Mouse (Mus musculus): ENCODE measurements at regions not wholly inside any gene's neighbourhood (a gene's known extent, or its start where the extent isn't known, plus 50 kb on each side); places are given as distances from the start of the nearest gene placed in this dataset.
A peak's percentile ranks its signal among the peaks of the same experiment; 100 is the strongest.

DNA sequence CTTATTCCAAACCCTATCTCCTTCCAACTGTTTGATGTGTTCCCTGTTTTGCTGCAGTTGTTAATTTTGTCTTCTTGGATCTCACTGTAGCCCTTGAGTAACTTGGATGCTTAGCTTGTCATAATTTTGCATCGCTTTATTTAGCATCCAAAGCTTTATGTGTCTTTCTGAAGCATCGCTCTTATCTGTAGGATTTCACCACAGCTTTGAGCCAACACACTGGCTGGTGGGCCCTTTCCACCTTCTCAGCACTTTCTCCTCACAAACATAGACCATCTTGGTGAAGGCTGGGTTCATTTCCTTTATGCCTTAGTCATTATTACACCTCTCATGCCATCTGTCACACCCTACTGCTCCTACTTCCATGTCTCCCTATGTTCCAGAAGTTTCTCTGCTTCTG, 581.1 kb upstream of the Auts2 start:
- Histone ChIP-seq H3K27me3 (ENCODE audit: control insufficient read depth, insufficient read depth, low read length) (no peaks in the 10 kb centered on the region), H3K4me1 (ENCODE audit: control insufficient read depth, insufficient read depth, low read length) (no peaks in the 10 kb centered on the region), H3K9me3 (replicated peaks; ENCODE audit: control insufficient read depth, low read length) (no peaks in the 10 kb centered on the region), H3K4me2 (ENCODE audit: low read depth, low read length) (no peak overlapping the region), H3K4me3 (ENCODE audit: low read depth, low read length) (no peak overlapping the region), H3K27ac (replicated peaks; ENCODE audit: low read depth, low read length) (no peak overlapping the region), H3K9ac (replicated peaks; ENCODE audit: low read length) (no peak overlapping the region), H3K36me3 (replicated peaks; ENCODE audit: control insufficient read depth, insufficient read depth, low read depth, low read length) (no peaks in the 10 kb centered on the region)
- 95% methylated on average over 2 of the region's 2 CpGs for WGBS
- DNase-seq (ENCODE audit: low spot score): no peak
- no peak for ATAC-seq (replicated peaks; ENCODE audit: insufficient number of reproducible peaks, low FRiP score, low TSS enrichment, low read depth)

- WGBS: 90% methylated on average over 4 of the region's 4 CpGs
- H3K9ac ChIP-seq (replicated peaks; ENCODE audit: low read length): no peak overlapping the region
- H3K4me2 ChIP-seq (ENCODE audit: low read depth, low read length): no peak overlapping the region
- no peaks in the 10 kb centered on the region for H3K9me3 ChIP-seq (replicated peaks; ENCODE audit: control insufficient read depth, low read length)
- H3K36me3 ChIP-seq (replicated peaks; ENCODE audit: control insufficient read depth, insufficient read depth, low read depth, low read length): no peaks in the 10 kb centered on the region
- DNase-seq (ENCODE audit: low spot score) (no peak), ATAC-seq (replicated peaks; ENCODE audit: insufficient number of reproducible peaks, low FRiP score, low TSS enrichment, low read depth) (no peak)
- no peaks in the 10 kb centered on the region for H3K27me3 ChIP-seq (ENCODE audit: control insufficient read depth, insufficient read depth, low read length)
- no peak overlapping the region for H3K27ac ChIP-seq (replicated peaks; ENCODE audit: low read depth, low read length)
- H3K4me3 ChIP-seq (ENCODE audit: low read depth, low read length): no peak overlapping the region
- H3K4me1 ChIP-seq (ENCODE audit: control insufficient read depth, insufficient read depth, low read length): no peaks in the 10 kb centered on the region
These were observed 570.8 kb upstream of the Auts2 start for GRCm38 (mm10) chr5:133113946-133114345.

DNA sequence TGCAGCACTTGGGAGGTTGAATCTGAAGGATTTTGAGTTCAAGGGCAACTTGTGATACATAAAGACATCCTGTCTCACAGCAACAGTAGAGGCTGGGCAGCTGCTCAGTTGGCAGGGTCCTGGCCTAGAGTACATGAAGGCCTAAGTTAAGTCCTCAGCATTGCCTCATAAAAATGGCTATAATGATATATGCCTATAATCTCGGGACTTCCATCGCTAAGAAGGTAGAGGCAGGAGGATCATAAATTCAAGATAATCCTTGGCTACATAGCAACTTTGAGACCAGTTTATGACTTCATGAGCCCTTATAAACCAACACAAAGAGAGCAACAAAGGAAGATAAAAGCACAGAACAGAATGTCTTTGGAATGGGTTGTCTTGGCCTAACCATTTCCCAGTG, 570.0 kb upstream of the Auts2 start:
- no peak overlapping the region for H3K4me2 ChIP-seq (ENCODE audit: low read depth, low read length)
- ATAC-seq (replicated peaks; ENCODE audit: insufficient number of reproducible peaks, low FRiP score, low TSS enrichment, low read depth) (no peak), DNase-seq (ENCODE audit: low spot score) (no peak)
- H3K4me1 ChIP-seq (ENCODE audit: control insufficient read depth, insufficient read depth, low read length): no peaks in the 10 kb centered on the region
- H3K27me3 ChIP-seq (ENCODE audit: control insufficient read depth, insufficient read depth, low read length): no peaks in the 10 kb centered on the region
- WGBS: 95% methylated on average over 2 of the region's 2 CpGs
- no peaks in the 10 kb centered on the region for H3K36me3 ChIP-seq (replicated peaks; ENCODE audit: control insufficient read depth, insufficient read depth, low read depth, low read length)
- no peak overlapping the region for H3K9ac ChIP-seq (replicated peaks; ENCODE audit: low read length)
- H3K9me3 ChIP-seq (replicated peaks; ENCODE audit: control insufficient read depth, low read length): no peaks in the 10 kb centered on the region
- no peak overlapping the region for H3K27ac ChIP-seq (replicated peaks; ENCODE audit: low read depth, low read length)
- no peak overlapping the region for H3K4me3 ChIP-seq (ENCODE audit: low read depth, low read length)

DNA sequence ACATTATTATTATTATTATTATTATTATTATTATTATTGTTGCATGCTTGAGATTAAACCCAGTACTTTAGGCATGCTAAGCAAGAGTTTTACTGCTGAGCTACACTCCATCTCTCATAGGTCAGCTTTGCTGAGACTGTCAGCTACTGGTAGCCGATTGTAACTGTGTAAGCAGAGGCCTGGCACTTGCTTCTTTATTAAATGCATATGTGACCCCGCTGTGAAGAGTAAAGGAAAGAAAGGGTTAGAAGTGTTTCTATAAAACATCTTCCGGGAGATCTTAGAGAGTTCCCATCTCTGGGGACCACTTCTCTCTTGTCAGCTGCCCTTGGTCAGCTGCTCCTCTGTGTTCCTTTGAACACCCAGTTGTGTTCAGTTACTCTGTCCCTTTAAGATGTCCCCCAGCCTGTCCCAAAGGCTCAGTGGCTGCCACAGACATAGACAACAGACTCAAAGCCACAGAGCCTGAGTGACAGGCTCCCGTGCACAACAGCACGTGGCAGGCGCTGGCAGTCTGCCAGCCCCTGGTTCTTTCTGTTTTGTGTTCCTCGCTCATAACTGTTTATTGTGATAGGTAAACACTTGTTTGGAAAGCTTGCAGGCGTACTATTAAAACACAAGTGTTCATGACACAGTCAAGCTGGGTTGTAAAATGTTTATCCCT, 563.7 kb upstream of the Auts2 start:
- no peak overlapping the region for H3K27ac ChIP-seq (replicated peaks; ENCODE audit: low read depth, low read length)
- no peaks in the 10 kb centered on the region for H3K27me3 ChIP-seq (ENCODE audit: control insufficient read depth, insufficient read depth, low read length)
- no peaks in the 10 kb centered on the region for H3K9me3 ChIP-seq (replicated peaks; ENCODE audit: control insufficient read depth, low read length)
- no peak overlapping the region for H3K9ac ChIP-seq (replicated peaks; ENCODE audit: low read length)
- ATAC-seq (replicated peaks; ENCODE audit: insufficient number of reproducible peaks, low FRiP score, low TSS enrichment, low read depth): 0 out of 2 replicates have a peak, but pooled peaks have one; percentile 80
- no peak overlapping the region for H3K4me3 ChIP-seq (ENCODE audit: low read depth, low read length)
- peaks cover 3% of the 10 kb centered on the region; the same call in 1 of the 2 replicates for H3K4me1 ChIP-seq (ENCODE audit: control insufficient read depth, insufficient read depth, low read length)
- WGBS: 28% methylated on average over 8 of the region's 8 CpGs
- H3K36me3 ChIP-seq (replicated peaks; ENCODE audit: control insufficient read depth, insufficient read depth, low read depth, low read length): no peaks in the 10 kb centered on the region
- DNase-seq (ENCODE audit: low spot score): peak; percentile 76
- H3K4me2 ChIP-seq (ENCODE audit: low read depth, low read length): no peak overlapping the region

- Histone ChIP-seq H3K9ac (replicated peaks; ENCODE audit: low read length) (no peak overlapping the region), H3K4me2 (ENCODE audit: low read depth, low read length) (no peak overlapping the region), H3K9me3 (replicated peaks; ENCODE audit: control insufficient read depth, low read length) (no peaks in the 10 kb centered on the region), H3K36me3 (replicated peaks; ENCODE audit: control insufficient read depth, insufficient read depth, low read depth, low read length) (no peaks in the 10 kb centered on the region), H3K4me1 (ENCODE audit: control insufficient read depth, insufficient read depth, low read length) (no peaks in the 10 kb centered on the region), H3K27ac (replicated peaks; ENCODE audit: low read depth, low read length) (no peak overlapping the region), H3K27me3 (ENCODE audit: control insufficient read depth, insufficient read depth, low read length) (no peaks in the 10 kb centered on the region), H3K4me3 (ENCODE audit: low read depth, low read length) (no peak overlapping the region)
- WGBS: 10% methylated on average over 1 of the region's 1 CpGs
- ATAC-seq (replicated peaks; ENCODE audit: insufficient number of reproducible peaks, low FRiP score, low TSS enrichment, low read depth) (no peak), DNase-seq (ENCODE audit: low spot score) (no peak)
These were observed 553.2 kb upstream of the Auts2 start for GRCm38 (mm10) chr5:133096340-133096739.

GRCm38 (mm10) chr5:133084859-133085258, 541.7 kb upstream of the Auts2 start:
- 71% methylated on average over 1 of the region's 1 CpGs for WGBS
- H3K27ac ChIP-seq (replicated peaks; ENCODE audit: low read depth, low read length): no peak overlapping the region

GRCm38 (mm10) chr5:133080751-133081150, 537.6 kb upstream of the Auts2 start:
- Histone ChIP-seq H3K4me1 (ENCODE audit: control insufficient read depth, insufficient read depth, low read length) (no peaks in the 10 kb centered on the region), H3K9ac (replicated peaks; ENCODE audit: low read length) (no peak overlapping the region), H3K36me3 (replicated peaks; ENCODE audit: control insufficient read depth, insufficient read depth, low read depth, low read length) (no peaks in the 10 kb centered on the region), H3K27me3 (ENCODE audit: control insufficient read depth, insufficient read depth, low read length) (no peaks in the 10 kb centered on the region), H3K4me3 (ENCODE audit: low read depth, low read length) (no peak overlapping the region), H3K9me3 (replicated peaks; ENCODE audit: control insufficient read depth, low read length) (no peaks in the 10 kb centered on the region), H3K27ac (replicated peaks; ENCODE audit: low read depth, low read length) (no peak overlapping the region), H3K4me2 (ENCODE audit: low read depth, low read length) (no peak overlapping the region)
- no peak for ATAC-seq (replicated peaks; ENCODE audit: insufficient number of reproducible peaks, low FRiP score, low TSS enrichment, low read depth)
- WGBS: 81% methylated on average over 2 of the region's 2 CpGs
- DNase-seq (ENCODE audit: low spot score): no peak

More at GRCm38 (mm10) chr5:133084859-133085258, 541.7 kb upstream of the Auts2 start:
- H3K36me3 ChIP-seq (replicated peaks; ENCODE audit: control insufficient read depth, insufficient read depth, low read depth, low read length): no peaks in the 10 kb centered on the region
- no peak overlapping the region for H3K4me3 ChIP-seq (ENCODE audit: low read depth, low read length)
- DNase-seq (ENCODE audit: low spot score): no peak
- H3K27me3 ChIP-seq (ENCODE audit: control insufficient read depth, insufficient read depth, low read length): no peaks in the 10 kb centered on the region
- no peak overlapping the region for H3K4me2 ChIP-seq (ENCODE audit: low read depth, low read length)
- H3K4me1 ChIP-seq (ENCODE audit: control insufficient read depth, insufficient read depth, low read length): no peaks in the 10 kb centered on the region
- H3K9ac ChIP-seq (replicated peaks; ENCODE audit: low read length): no peak overlapping the region
- H3K9me3 ChIP-seq (replicated peaks; ENCODE audit: control insufficient read depth, low read length): no peaks in the 10 kb centered on the region
- no peak for ATAC-seq (replicated peaks; ENCODE audit: insufficient number of reproducible peaks, low FRiP score, low TSS enrichment, low read depth)

DNA sequence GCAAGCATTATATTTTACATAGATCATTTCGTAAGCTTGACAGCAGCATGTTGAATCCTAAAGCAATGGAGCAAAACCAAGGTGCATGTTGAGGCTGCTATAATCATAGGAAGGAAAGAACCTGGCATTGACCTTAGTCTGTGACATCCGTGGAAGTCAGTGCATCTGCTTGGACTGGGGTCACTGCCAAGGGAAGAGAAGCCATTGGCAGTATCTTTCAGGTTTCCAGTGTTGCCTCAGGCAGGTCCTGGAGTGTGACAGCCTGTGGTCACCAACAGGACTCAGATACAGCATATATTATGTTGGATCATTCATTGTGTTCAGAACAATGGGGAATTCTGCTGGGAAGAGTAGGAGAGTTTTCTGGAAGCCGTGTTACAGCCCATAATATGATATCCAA, 535.8 kb upstream of the Auts2 start:
- 59% methylated on average over 3 of the region's 3 CpGs for WGBS
- H3K27ac ChIP-seq (replicated peaks; ENCODE audit: low read depth, low read length): no peak overlapping the region
- ATAC-seq (replicated peaks; ENCODE audit: insufficient number of reproducible peaks, low FRiP score, low TSS enrichment, low read depth) (no peak), DNase-seq (ENCODE audit: low spot score) (no peak)
- no peak overlapping the region for H3K9ac ChIP-seq (replicated peaks; ENCODE audit: low read length)
- H3K4me1 ChIP-seq (ENCODE audit: control insufficient read depth, insufficient read depth, low read length): no peaks in the 10 kb centered on the region
- no peaks in the 10 kb centered on the region for H3K9me3 ChIP-seq (replicated peaks; ENCODE audit: control insufficient read depth, low read length)
- no peaks in the 10 kb centered on the region for H3K27me3 ChIP-seq (ENCODE audit: control insufficient read depth, insufficient read depth, low read length)
- H3K4me3 ChIP-seq (ENCODE audit: low read depth, low read length): no peak overlapping the region
- H3K36me3 ChIP-seq (replicated peaks; ENCODE audit: control insufficient read depth, insufficient read depth, low read depth, low read length): no peaks in the 10 kb centered on the region
- H3K4me2 ChIP-seq (ENCODE audit: low read depth, low read length): no peak overlapping the region
